Mouse (Mus musculus) CH12.LX (cell line): Measurements from ENCODE around the gene Pipox. TPM values are rescaled to one million over a fixed set of nuclear protein-coding genes. Genes with fewer than 3 reads are reported as not detected.

Experiments
- DNase-seq: peaks from one replicate; pipeline ENCODE4 v3.0.0-alpha.2; 2013; ENCODE audit errors: extremely low read depth
- H3K27ac ChIP-seq: 2 replicates; pipeline ENCODE4 v1.5.1; 2012; ENCODE audit warnings: low read depth, mild to moderate bottlenecking, control low read depth, moderate library complexity; ENCODE audit not compliant: insufficient read depth
- H3K27me3 ChIP-seq: replicated peaks from 2 replicates; pipeline ENCODE3; 2012; ENCODE audit warnings: inconsistent platforms
- H3K36me3 ChIP-seq, 2 experiments: replicated peaks in 1 of 2; 2 replicates each; pipeline versions ENCODE3 to v1.6.1; 2012; ENCODE audit warnings: inconsistent platforms in 1 of 2, low read length in 1 of 2, mild to moderate bottlenecking in 1 of 2, mixed read lengths in 1 of 2, moderate library complexity in 1 of 2; ENCODE audit not compliant: control insufficient read depth in 1 of 2, insufficient read depth in 1 of 2
- H3K4me1 ChIP-seq, 2 experiments: 2 replicates each; pipeline ENCODE4 v1.6.1; 2012; ENCODE audit warnings: inconsistent platforms in 1 of 2, moderate library complexity in 1 of 2; ENCODE audit not compliant: insufficient read depth in 2 of 2, control insufficient read depth in 1 of 2
- H3K4me2 ChIP-seq: 2 replicates; pipeline ENCODE4 v1.6.1; 2012; ENCODE audit warnings: low read depth, mild to moderate bottlenecking, control low read depth; ENCODE audit not compliant: poor library complexity, insufficient read depth, severe bottlenecking
- H3K4me3 ChIP-seq, 3 experiments: fragments of 150-350 bp in 1 of 3; sonication (generic) in 1 of 3; replicated peaks in 1 of 3; 2 replicates each; pipeline versions ENCODE3 to v1.5.1; 2011 to 2012; ENCODE audit warnings: low read depth in 2 of 3, low read length in 2 of 3, mild to moderate bottlenecking in 2 of 3, moderate library complexity in 2 of 3, control low read depth in 1 of 3, improper control_type of control experiment in 1 of 3, inconsistent platforms in 1 of 3, mixed read lengths in 1 of 3; ENCODE audit not compliant: poor library complexity in 1 of 3
- H3K79me2 ChIP-seq: replicated peaks from 2 replicates; pipeline ENCODE4 v1.6.1; 2012; ENCODE audit warnings: mild to moderate bottlenecking, moderate library complexity; ENCODE audit not compliant: control insufficient read depth, poor library complexity, insufficient read depth, severe bottlenecking; ENCODE audit errors: extremely low read depth
- H3K9ac ChIP-seq: 2 replicates; pipeline ENCODE4 v1.6.1; 2012; ENCODE audit warnings: low read depth, mild to moderate bottlenecking, control low read depth, moderate library complexity; ENCODE audit not compliant: insufficient read depth
- H3K9me3 ChIP-seq: replicated peaks from 2 replicates; pipeline ENCODE3; 2012; ENCODE audit warnings: low read length, inconsistent platforms, mixed read lengths
- BHLHE40 ChIP-seq: IDR thresholded peaks from 2 replicates; pipeline ENCODE4 v1.6.1; 2011; ENCODE audit warnings: mild to moderate bottlenecking, low read depth, low read length, improper control_type of control experiment
- CHD2 ChIP-seq: IDR thresholded peaks from 2 replicates; pipeline ENCODE4 v1.6.1; 2011; ENCODE audit warnings: low read length, improper control_type of control experiment
- E2F4 ChIP-seq: IDR thresholded peaks from 2 replicates; pipeline ENCODE4 v1.6.1; 2011; ENCODE audit warnings: low read depth, low read length, improper control_type of control experiment; ENCODE audit not compliant: insufficient replicate concordance
- ELF1 ChIP-seq: IDR thresholded peaks from 2 replicates; pipeline ENCODE4 v1.6.1; 2014; ENCODE audit warnings: low read depth, mild to moderate bottlenecking, inconsistent platforms, low read length, improper control_type of control experiment
- EP300 ChIP-seq: IDR thresholded peaks from 2 replicates; pipeline ENCODE4 v1.6.1; 2011; ENCODE audit warnings: low read length, improper control_type of control experiment
- GABPA ChIP-seq: IDR thresholded peaks from 2 replicates; pipeline ENCODE4 v1.6.1; 2012; ENCODE audit warnings: low read depth, low read length, improper control_type of control experiment, inconsistent platforms; ENCODE audit not compliant: insufficient replicate concordance
- IRF4 ChIP-seq: IDR thresholded peaks from 2 replicates; pipeline ENCODE4 v1.6.1; 2014; ENCODE audit warnings: low read depth, mild to moderate bottlenecking, inconsistent platforms, low read length, improper control_type of control experiment
- JUN ChIP-seq: IDR thresholded peaks from 2 replicates; pipeline ENCODE4 v1.6.1; 2011; ENCODE audit warnings: low read depth, mild to moderate bottlenecking, low read length, improper control_type of control experiment, moderate library complexity; ENCODE audit not compliant: insufficient read depth
- JUND ChIP-seq: conservative IDR thresholded peaks from 2 replicates; pipeline ENCODE4 v1.6.1; 2011; ENCODE audit warnings: low read depth, low read length, improper control_type of control experiment
- MAFK ChIP-seq: IDR thresholded peaks from 2 replicates; pipeline ENCODE4 v1.6.1; 2011; ENCODE audit warnings: low read length, improper control_type of control experiment; ENCODE audit not compliant: insufficient replicate concordance
- MEF2A ChIP-seq: IDR thresholded peaks from 2 replicates; pipeline ENCODE4 v1.6.1; 2014; ENCODE audit warnings: low read depth, mild to moderate bottlenecking, inconsistent platforms, low read length, improper control_type of control experiment, borderline replicate concordance
- MXI1 ChIP-seq: IDR thresholded peaks from 2 replicates; pipeline ENCODE4 v1.6.1; 2011; ENCODE audit warnings: mild to moderate bottlenecking, low read depth, low read length, improper control_type of control experiment
- MYC ChIP-seq: IDR thresholded peaks from 2 replicates; pipeline ENCODE4 v1.6.1; 2011; ENCODE audit warnings: low read depth, mild to moderate bottlenecking, improper control_type of control experiment, low read length
- NRF1 ChIP-seq: IDR thresholded peaks from 2 replicates; pipeline ENCODE4 v1.6.1; 2014; ENCODE audit warnings: low read depth, mild to moderate bottlenecking, inconsistent platforms, low read length, improper control_type of control experiment, moderate library complexity
- POLR2A ChIP-seq: IDR thresholded peaks from 2 replicates; pipeline ENCODE4 v1.6.1; 2011; ENCODE audit warnings: low read depth, mild to moderate bottlenecking, improper control_type of control experiment, low read length
- RCOR1 ChIP-seq: conservative IDR thresholded peaks from 2 replicates; pipeline ENCODE4 v1.6.1; 2012; ENCODE audit warnings: low read depth, mild to moderate bottlenecking, inconsistent platforms, low read length, improper control_type of control experiment
- SIN3A ChIP-seq: IDR thresholded peaks from 2 replicates; pipeline ENCODE4 v1.6.1; 2012; ENCODE audit warnings: low read length, improper control_type of control experiment, inconsistent platforms
- SMC3 ChIP-seq: IDR thresholded peaks from 2 replicates; pipeline ENCODE4 v1.6.1; 2011; ENCODE audit warnings: low read depth, low read length, improper control_type of control experiment
- TCF12 ChIP-seq: IDR thresholded peaks from 2 replicates; pipeline ENCODE4 v1.6.1; 2014; ENCODE audit warnings: low read depth, mild to moderate bottlenecking, inconsistent platforms, low read length, improper control_type of control experiment
- USF2 ChIP-seq: conservative IDR thresholded peaks from 2 replicates; pipeline ENCODE4 v1.6.1; 2011; ENCODE audit warnings: low read depth, low read length, improper control_type of control experiment
- ZKSCAN1 ChIP-seq: IDR thresholded peaks from 2 replicates; pipeline ENCODE4 v1.6.1; 2012; ENCODE audit warnings: low read depth, inconsistent platforms, low read length, improper control_type of control experiment, borderline replicate concordance
- ZMIZ1 ChIP-seq: IDR thresholded peaks from 2 replicates; pipeline ENCODE4 v1.6.1; 2012; ENCODE audit warnings: low read depth, mild to moderate bottlenecking, inconsistent platforms, low read length, improper control_type of control experiment
- ZNF384 ChIP-seq: IDR thresholded peaks from 2 replicates; pipeline ENCODE4 v1.6.1; 2012; ENCODE audit warnings: low read depth, low read length, improper control_type of control experiment, inconsistent platforms
- dilution Hi-C: fragments of 300-500 bp; cut with MboI; formaldehyde crosslinking; loops from 2 replicates; pipeline ENCODE4 v1.14.3; 2020; ENCODE audit warnings: low sequenced_read_pairs; ENCODE audit not compliant: extremely low pct_unique_long_range_greater_than_20kb, extremely low pct_ligation_motif_present
- in situ Hi-C: fragments of 300-500 bp; cut with MboI; formaldehyde crosslinking; loops from 3 replicates; pipeline ENCODE4 v1.14.3; 2019; ENCODE audit warnings: low sequenced_read_pairs, low pct_ligation_motif_present, low pct_unique_long_range_greater_than_20kb, mixed read lengths
- polyA plus RNA-seq: library from polyadenylated mRNA; unstranded; fragments of >175 nt; gene quantifications from 2 replicates; pipeline ENCODE4 v1.2.1, GENCODE M21; 2012; ENCODE audit warnings: low read depth; ENCODE audit not compliant: insufficient read length
- total RNA-seq, 2 experiments: library from RNA; depleted of rRNA; stranded (reverse); fragments of 300-350 nt in 1 of 2; fragments of >200 nt in 1 of 2; gene quantifications; 2 replicates each; pipeline ENCODE4 v1.2.3; 2012 to 2014

The Pipox gene
- total and polyA plus RNA-seq, 3 experiments, result 0.13 to 0.36 (median 0.21) TPM

- no peak overlapping the region for H3K4me3 ChIP-seq
- no peak overlapping the region for H3K27ac ChIP-seq
- H3K79me2 ChIP-seq, result no peaks in the 10 kb centered on the region
- no peak overlapping the region for H3K9ac ChIP-seq
- dilution Hi-C loops, result no loop called here
- no peak overlapping the region for H3K4me2 ChIP-seq
- peaks cover 31% of the 10 kb centered on the region for H3K27me3 ChIP-seq
- H3K36me3 ChIP-seq, result no peaks in the 10 kb centered on the region
- TF ChIP-seq JUN, result no peak
- no peak for TF ChIP-seq JUND
- TF ChIP-seq BHLHE40, result no peak
- TF ChIP-seq ZNF384, result no peak
- TF ChIP-seq USF2, result no peak
- no peak for TF ChIP-seq POLR2A
- no peak for TF ChIP-seq SMC3
- TF ChIP-seq SIN3A, result no peak
- no peak for TF ChIP-seq CHD2
- TF ChIP-seq IRF4, result no peak
- no peak for TF ChIP-seq MYC
- no peak for TF ChIP-seq GABPA
- TF ChIP-seq MEF2A, result no peak
- no peak for TF ChIP-seq RCOR1
- no peak for TF ChIP-seq ELF1
- TF ChIP-seq TCF12, result no peak
- no peak for TF ChIP-seq ZMIZ1
- TF ChIP-seq ZKSCAN1, result no peak
- no peak for TF ChIP-seq EP300
- no peak for TF ChIP-seq NRF1
- in situ Hi-C loops, result no loop called here
- DNase-seq, result no peak
- peaks cover 6 to 23% of the 10 kb centered on the region in 2 experiments for H3K4me1 ChIP-seq
- H3K9me3 ChIP-seq, result peaks cover 16% of the 10 kb centered on the region
Observed at GRCm38 (mm10) chr11:77932576-77932975, 38.7 kb upstream of the Pipox start.

GRCm38 (mm10) chr11:77931541-77932433 is 37.9 kb upstream of the Pipox start:
- dilution Hi-C loops (no loop called here), in situ Hi-C loops (no loop called here)
- Histone ChIP-seq H3K27me3 (peaks cover 29% of the 10 kb centered on the region), H3K79me2 (no peaks in the 10 kb centered on the region), H3K36me3 (no peaks in the 10 kb centered on the region), H3K4me3 (no peak overlapping the region), H3K27ac (no peak overlapping the region), H3K4me1 (peaks cover 2 to 17% of the 10 kb centered on the region in 2 experiments; a peak in 3 of 4 replicates), H3K4me2 (no peak overlapping the region), H3K9ac (no peak overlapping the region), H3K9me3 (peaks cover 16% of the 10 kb centered on the region)
- TF ChIP-seq NRF1 (no peak), MAFK (no peak), E2F4 (no peak), MXI1 (no peak)
- no peak for DNase-seq
